In genomic region chr14:68934611-68935302, GRCm38 (mm10) we compare ENCODE assay signal across 9 mouse cellular contexts.
A peak's percentile ranks its signal among the peaks of the same experiment; 100 is the strongest.
DNase-seq lines count a peak whose midpoint lies in the region; ATAC-seq lines count a peak whose summit lies in the region.
"Had no signal": no experiment of that assay in that cellular context is flagged by ENCODE, and none has a peak within 500 bp of the region (broad histone marks: within the 10 kb centered on the region; RNA-seq: fewer than 3 reads in every experiment).

No protein-coding gene starts in this region.

- no peaks in the 10 kb centered on the region for H3K36me3 ChIP-seq in heart, embryonic 14.5 days (ENCODE audit: control insufficient read depth, insufficient read depth, low read length)
- no peaks in the 10 kb centered on the region for H3K36me3 ChIP-seq in embryonic facial prominence, embryonic 15.5 days
- H3K36me3 ChIP-seq in limb, embryonic 10.5 days = no peaks in the 10 kb centered on the region

- no peaks in the 10 kb centered on the region for H3K9me3 ChIP-seq in heart, embryonic 14.5 days (ENCODE audit: control insufficient read depth, low read length)
- no peaks in the 10 kb centered on the region for H3K9me3 ChIP-seq in embryonic facial prominence, embryonic 15.5 days (replicated peaks)
- H3K9me3 ChIP-seq in limb, embryonic 10.5 days (replicated peaks) = no peaks in the 10 kb centered on the region

- H3K4me2 ChIP-seq in heart, embryonic 14.5 days (ENCODE audit: low read length) = peak overlapping the region; percentile 30
- peak overlapping the region; percentile 36 for H3K4me2 ChIP-seq in embryonic facial prominence, embryonic 15.5 days (replicated peaks)

- H3K27ac ChIP-seq in heart, embryonic 14.5 days (replicated peaks in 1 of 2; ENCODE audit: control insufficient read depth in 1 of 2, insufficient read depth in 1 of 2, low read depth in 2 of 2, low read length in 2 of 2) = no peak overlapping the region
- H3K27ac ChIP-seq in embryonic facial prominence, embryonic 15.5 days (replicated peaks) = peak overlapping the region; percentile 71
- no peak overlapping the region for H3K27ac ChIP-seq in limb, embryonic 10.5 days

- 29% methylated on average over 12 of the region's 12 CpGs for WGBS in heart, embryonic 14.5 days
- 10% methylated on average over 12 of the region's 12 CpGs for WGBS in embryonic facial prominence, embryonic 15.5 days
- 5% methylated on average over 12 of the region's 12 CpGs for WGBS in limb, embryonic 10.5 days

- no peak overlapping the region for H3K9ac ChIP-seq in heart, embryonic 14.5 days (ENCODE audit: low read length)
- no peak overlapping the region for H3K9ac ChIP-seq in embryonic facial prominence, embryonic 15.5 days

- no peak for ATAC-seq in heart, embryonic 14.5 days (ENCODE audit: insufficient number of reproducible peaks, insufficient read depth, low FRiP score, low read depth)
- peak; percentile 67; the same call in 1 of the 2 replicates for ATAC-seq in embryonic facial prominence, embryonic 15.5 days (ENCODE audit: insufficient number of reproducible peaks, low FRiP score, low TSS enrichment, low read depth)

- no peak for DNase-seq in heart, postnatal 25 days (ENCODE audit: low spot score)
- DNase-seq in hindlimb bud, embryonic 11.5 days (ENCODE audit: extremely low spot score, low read depth, low spot score) = peak; percentile 90
- DNase-seq in limb, embryonic 10.5 days (ENCODE audit: low spot score) = peak; percentile 92
- peak; percentile 81 for DNase-seq in right cerebral cortex, adult 18-20 months
- no peak for DNase-seq in thymus, postnatal 36 days
- DNase-seq in thymus, postnatal 25 days = no peak

- no peaks in the 10 kb centered on the region for H3K27me3 ChIP-seq in heart, embryonic 14.5 days (ENCODE audit: control insufficient read depth, insufficient read depth, low read length)
- H3K27me3 ChIP-seq in embryonic facial prominence, embryonic 15.5 days = no peaks in the 10 kb centered on the region
- peaks cover 52% of the 10 kb centered on the region for H3K27me3 ChIP-seq in limb, embryonic 10.5 days (ENCODE audit: low read depth, poor library complexity, severe bottlenecking)
- H3K27me3 ChIP-seq: CH12.LX had no signal

- intact Hi-C loops in heart, postnatal 25 days (cut with DNase I) = no loop called here

- no peak overlapping the region for H3K4me3 ChIP-seq in heart, embryonic 14.5 days (ENCODE audit: control insufficient read depth in 1 of 2, insufficient read depth in 1 of 2, low read depth in 1 of 2, low read length in 2 of 2)
- peak overlapping the region; percentile 16; the same call in 1 of the 2 replicates for H3K4me3 ChIP-seq in embryonic facial prominence, embryonic 15.5 days (replicated peaks)
- H3K4me3 ChIP-seq in limb, embryonic 10.5 days = peak overlapping the region; percentile 10; the same call in 1 of the 2 replicates

- H3K4me1 ChIP-seq in heart, embryonic 14.5 days (ENCODE audit: control insufficient read depth in 2 of 2, insufficient read depth in 2 of 2, low read length in 2 of 2) = peaks cover 6% of the 10 kb centered on the region in 2 experiments
- peaks cover 18% of the 10 kb centered on the region for H3K4me1 ChIP-seq in embryonic facial prominence, embryonic 15.5 days
- peaks cover 33% of the 10 kb centered on the region for H3K4me1 ChIP-seq in limb, embryonic 10.5 days

Comparison
In these comparisons a context has a peak if more than half of its experiments do, and no peak if none do; other contexts are left out.
1. H3K4me3 ChIP-seq: peak in embryonic facial prominence, embryonic 15.5 days (single experiment) and limb, embryonic 10.5 days (single experiment); none in heart, embryonic 14.5 days (0 of 2).
2. DNase-seq: peak in hindlimb bud, embryonic 11.5 days (single experiment), limb, embryonic 10.5 days (single experiment) and right cerebral cortex, adult 18-20 months (single experiment); none in heart, postnatal 25 days (single experiment), thymus, postnatal 36 days (0 of 2) and thymus, postnatal 25 days (single experiment).